Mouse (Mus musculus): ENCODE results near the gene Hspbap1.
A peak's percentile ranks its signal among the peaks of the same experiment; 100 is the strongest.

Hspbap1 gene

DNA sequence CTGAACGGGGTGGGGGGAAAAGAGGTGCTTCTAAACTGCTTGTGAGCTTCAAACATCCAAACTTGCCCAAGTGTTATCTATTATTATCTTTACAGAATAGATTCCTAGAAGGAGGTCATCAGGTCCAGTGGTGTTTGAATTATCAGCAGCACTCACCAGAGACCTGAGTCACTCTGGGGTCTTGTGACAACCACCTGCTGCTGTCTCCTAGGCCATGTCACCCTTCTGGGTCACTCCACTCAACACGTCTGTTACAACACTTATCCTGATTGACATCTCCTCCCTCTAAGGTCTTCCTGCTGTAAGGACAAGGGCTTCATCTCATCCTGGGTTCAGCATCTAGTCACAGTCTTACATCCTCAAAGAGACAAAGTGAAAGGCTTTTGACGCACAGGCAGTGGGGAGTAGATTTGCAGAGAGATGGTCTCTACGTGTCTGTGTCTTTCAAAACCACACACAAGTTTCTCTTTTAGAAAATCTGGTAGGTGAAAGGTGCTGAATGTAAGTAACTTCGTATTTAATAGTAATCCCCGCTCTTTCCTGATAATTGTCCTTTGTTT is 21.9 kb downstream of the Hspbap1 start:
- peak; percentile 31 for DNase-seq (ENCODE audit: low read depth, low spot score)

DNA sequence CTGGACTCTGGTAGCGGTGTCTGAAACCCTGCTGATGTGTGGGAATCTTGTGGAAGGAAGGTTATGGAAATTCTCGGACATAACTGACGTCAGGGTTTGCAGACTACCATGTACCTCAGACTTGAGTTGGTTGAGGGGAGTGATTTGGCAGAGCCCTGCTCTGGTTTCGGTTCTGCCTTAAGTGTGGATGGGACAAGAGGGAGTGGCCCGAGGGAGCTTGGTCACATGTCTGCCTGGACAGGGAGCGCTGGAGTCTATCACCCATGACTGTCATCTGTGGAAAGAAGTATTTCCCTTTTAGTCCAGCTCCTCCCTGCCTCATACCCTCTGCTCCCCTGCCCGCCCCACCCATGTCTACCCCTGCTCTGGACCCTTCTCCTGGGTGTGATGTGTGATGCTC is 32.0 kb downstream of the Hspbap1 start:
- no peak for DNase-seq (ENCODE audit: low read depth, low spot score)

DNA sequence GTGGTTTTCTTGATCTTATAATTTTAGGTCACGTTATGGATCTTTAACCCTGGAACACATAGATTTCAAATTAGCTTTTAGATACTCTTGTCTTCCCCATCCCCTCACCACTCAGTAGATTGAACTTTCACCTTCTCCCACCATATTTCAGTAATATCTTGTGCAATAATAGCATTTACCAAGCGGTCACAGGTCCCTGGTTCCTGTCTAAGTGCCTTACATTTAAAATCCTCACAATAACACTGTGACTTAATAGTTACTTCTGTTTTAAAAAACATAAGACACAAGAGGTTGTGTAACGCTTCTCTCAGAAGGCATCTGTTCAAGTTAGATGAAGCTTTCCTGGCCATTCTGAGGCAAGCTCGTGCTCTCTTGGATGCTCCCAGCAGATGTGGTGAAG is 33.5 kb downstream of the Hspbap1 start:
- no peak for DNase-seq (ENCODE audit: low read depth, low spot score)

DNA sequence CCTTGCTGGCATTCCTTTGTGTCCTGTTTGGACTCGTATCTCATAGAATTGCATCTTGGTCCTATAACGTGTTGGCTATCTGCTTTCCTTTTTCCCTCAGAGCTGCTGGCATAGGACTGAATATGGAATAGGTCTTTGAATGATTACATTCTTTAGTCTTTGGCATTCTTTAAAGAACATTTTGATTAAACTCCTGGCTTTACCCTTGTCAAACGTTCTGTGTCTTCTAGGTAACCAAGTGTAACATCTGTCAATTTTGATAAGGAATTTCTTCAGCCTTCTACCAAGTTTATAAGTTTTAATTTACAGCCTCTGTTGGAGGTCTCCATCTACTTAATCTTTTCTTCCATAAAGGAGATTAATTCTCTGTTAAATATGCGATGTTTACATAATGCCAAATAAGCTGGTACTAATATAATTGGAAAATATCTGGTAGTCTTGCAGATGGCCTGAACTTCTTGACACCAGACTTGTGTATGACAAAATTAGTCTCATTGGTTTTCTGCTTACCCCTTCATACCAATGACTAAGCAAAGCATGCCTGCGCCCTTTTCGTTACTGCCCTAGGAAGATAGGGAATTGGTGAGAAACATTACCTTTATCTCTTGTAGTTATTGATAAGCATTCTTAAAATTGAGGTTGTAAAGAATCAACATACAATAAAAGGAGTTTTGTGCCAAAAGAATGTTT is 36.9 kb downstream of the Hspbap1 start:
- DNase-seq (ENCODE audit: low read depth, low spot score), result no peak

DNA sequence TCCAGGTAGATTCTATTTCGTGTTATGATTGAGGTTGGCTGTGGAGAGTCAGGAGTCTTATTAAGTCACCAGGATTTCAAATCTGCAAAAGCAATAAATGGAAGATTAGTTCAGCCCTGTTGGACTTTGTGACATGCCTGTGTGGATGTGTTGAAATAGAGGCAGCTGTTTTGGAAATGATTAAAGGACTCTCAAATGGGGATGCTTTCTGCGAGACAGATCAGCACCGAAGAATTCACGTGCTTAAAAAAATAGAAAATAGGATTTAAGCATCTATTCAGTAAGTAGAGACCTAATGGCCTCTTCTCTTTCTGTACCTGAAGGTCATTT is 37.5 kb downstream of the Hspbap1 start:
- no peak for DNase-seq (ENCODE audit: low read depth, low spot score)

DNA sequence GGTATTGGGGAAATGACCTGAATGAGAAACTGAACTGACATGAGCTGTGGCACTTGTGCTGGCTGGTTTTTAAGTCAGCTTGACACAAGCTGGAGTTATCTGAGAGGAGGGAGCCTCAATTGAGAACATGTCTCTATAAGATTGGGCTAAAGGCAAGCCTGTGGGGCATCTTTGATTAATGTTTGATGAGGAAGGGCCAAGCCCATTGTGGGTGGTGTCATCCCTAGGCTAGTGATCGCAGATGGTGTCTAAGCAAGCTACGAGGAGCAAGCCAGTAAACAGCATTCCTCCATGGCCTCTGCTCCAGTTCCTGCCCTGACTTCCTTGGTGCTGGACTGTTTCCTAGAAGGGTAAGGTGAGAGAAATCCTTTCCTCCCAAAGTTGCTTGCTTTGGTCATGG is 38.7 kb downstream of the Hspbap1 start:
- DNase-seq (ENCODE audit: low read depth, low spot score), result no peak

DNA sequence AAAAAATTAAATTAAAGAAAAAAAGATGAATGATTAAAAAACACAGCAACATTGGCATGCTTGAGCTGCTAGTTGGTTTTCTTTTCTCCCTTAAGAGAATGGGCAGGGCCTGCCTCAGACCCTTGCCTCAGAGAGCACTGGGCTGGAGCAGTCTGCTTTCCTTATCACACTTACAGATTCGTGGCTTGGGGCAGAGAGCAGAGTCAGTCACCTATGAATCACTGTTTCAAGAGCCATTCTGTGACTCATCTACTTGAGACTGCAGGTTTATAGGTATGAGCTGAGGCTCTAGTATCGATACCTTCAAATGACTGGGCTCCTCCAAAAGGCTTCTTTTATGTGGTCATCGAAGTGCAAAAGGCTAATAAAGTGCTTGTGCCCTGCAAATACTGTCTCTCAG is 42.9 kb downstream of the Hspbap1 start:
- DNase-seq (ENCODE audit: low read depth, low spot score), result no peak

DNA sequence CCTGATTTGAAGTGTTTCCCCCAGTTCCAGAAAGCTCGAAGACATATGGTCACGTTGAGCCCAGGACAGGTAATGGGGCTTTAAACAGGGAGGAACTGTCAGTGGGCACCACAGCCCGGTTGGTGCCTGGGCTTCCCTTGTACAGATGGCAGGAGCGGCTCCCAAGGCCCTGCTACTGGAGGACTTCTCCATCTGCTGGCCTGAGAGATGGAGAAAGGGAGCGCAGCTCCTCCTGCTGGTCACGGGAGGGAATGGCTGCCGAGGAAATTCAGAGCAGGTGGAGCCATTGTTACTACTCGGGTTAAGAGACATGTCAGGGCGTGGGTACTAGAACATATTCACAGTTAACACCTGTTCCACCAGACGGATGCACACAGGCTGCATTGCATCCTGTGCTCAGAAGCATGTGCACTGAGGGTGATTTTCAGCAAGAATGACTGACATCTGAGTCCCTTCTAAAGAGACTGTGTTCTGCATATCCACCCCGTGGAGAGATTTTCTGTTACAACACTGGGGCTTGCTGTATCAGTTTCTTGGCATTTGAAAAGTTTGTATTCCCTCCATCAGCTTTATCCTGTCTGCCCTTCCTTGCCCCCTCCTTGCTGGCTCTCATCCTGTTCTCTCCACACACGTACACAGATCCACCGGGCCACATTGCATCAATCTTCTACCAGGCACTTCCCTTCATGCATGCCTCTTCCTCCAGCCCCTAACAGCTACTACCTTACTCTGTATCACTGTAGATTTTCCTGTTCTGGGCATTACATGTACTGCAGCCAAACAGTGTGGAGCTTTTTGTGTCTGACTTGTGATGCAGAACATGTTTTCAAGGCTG is 47.3 kb downstream of the Hspbap1 start:
- DNase-seq (ENCODE audit: low read depth, low spot score), result peak; percentile 86

DNA sequence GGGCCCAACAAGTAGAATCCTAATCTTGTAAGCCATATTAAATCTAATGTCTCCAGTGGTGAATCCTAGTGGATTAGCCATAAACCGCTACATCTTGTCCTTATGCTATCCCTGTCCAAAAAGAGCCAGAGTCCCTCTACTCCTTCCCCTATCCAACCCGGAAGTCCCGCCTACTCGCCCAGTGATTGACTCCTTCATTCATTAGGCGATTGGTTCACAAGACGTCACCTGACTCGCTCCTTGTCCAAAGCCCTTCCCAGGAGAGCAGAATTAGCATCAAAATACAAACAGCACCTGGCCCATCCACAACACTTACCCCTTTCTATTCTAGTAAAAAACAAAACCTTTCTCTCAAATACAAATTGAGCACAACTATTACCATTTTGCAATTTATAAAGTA is 59.8 kb downstream of the Hspbap1 start:
- no peak for DNase-seq (ENCODE audit: low read depth, low spot score)

DNA sequence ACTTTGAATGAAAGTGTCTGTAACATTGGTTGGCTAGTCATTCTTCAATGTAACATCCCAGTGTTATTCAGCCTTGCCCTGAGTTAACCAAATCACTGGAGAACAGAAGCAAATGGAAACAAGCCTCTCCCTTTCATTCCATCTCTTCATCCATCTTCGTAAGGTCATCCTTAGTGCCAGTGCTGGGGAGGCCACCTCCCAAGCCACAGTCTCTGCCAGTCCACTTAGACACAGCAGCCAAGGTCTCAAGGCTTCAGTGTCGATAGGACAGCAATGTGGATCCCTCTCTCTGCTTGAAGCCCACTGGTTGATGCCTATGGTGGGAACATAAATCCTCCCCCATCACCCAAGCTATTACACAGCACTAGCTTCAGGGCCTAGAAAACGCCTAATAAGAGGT is 62.8 kb downstream of the Hspbap1 start:
- DNase-seq (ENCODE audit: low read depth, low spot score), result no peak

DNA sequence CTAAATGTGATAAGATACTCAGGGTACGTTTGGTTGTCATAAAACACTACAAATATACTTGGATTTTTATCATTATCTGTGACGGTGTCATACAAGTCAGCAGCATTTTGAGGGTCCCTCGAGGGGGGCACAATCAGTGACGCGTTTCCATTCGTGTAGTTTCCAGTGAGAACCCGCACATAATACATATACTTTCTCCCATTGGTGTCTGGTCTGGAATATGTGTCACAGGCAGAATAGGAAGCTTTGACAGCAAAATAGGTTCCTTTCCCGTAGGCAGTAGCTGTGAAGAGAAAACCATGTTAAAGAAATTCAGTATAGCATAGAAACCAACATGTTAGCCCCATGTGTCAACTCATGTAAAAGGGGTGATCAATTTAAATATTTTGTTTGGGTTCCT is 64.5 kb downstream of the Hspbap1 start:
- DNase-seq (ENCODE audit: low read depth, low spot score), result no peak

DNA sequence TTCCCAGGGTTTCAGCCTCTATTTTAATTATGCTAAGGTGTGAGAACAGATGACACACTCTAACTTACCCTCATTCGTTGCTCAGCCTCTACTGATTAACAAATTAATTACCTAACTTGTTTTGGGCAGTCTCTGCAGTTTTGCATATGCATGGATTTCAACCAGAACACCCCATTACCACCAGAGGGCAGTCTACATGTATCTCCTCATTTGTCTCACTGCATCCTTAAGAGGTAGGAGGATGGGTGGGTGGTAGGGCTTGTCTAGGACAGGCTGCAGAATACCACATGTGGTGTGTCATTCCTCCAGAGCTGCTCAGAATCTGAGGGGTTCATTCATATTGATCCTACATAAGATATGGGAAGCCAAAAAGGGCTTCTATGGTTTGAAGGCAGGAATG is 69.5 kb downstream of the Hspbap1 start:
- DNase-seq (ENCODE audit: low read depth, low spot score), result peak; percentile 71

DNA sequence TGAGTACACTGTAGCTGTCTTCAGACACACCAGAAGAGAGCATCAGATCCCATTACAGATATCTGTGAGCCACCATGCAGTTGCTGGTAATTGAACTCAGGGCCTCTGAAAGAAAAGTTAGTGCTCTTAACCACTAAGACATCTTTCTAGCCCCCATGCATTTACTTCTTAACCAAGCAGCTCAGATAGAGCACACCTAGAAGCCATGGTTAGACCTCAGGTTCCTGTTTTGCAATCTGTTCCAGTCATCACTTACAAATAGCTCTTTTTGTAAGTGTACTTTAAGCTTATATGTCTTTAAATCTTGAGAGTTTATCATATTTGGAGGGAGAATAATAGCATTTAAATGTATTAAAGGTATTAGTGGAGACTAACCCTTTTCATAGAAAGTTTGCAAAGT is 77.0 kb downstream of the Hspbap1 start:
- DNase-seq (ENCODE audit: low read depth, low spot score), result no peak

DNA sequence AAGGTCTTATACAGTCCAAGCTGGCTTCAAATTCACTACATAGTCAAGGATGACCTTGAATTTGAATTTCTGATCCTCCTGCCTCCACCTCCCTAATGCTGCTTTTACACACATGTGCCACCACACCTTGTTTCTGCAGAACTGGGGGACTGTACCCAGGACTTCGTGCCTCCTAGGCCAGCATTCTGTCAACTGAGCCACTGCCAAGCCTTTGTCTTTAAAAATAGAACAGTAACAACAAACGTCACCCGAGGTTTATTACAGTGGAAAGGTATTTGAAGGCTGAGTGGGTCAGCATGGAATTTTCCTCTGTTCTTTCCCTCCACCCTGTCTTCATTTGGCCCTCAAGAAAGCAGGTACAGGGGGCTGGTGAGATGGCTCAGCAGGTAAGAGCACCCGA is 85.7 kb downstream of the Hspbap1 start:
- no peak for DNase-seq (ENCODE audit: low read depth, low spot score)

DNA sequence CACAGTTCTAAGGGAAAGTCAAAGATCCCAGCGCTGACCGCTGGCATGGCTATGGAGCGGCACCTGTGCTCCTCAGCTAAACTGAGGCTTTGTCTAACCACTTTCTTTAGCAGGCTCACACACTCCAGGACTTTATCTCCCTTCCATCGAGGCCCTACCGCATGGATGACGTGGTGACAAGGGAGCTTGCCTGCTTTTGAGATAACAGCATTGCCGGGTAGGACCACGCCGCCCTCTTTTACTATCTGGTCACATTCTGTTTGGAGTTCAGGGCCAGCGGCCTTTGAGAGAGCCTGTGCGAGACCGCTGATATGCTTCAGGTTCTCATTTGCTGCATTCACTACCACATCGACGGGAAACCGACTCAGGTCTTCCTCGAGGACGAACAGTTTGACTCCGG is 86.6 kb downstream of the Hspbap1 start:
- no peak for DNase-seq (ENCODE audit: low read depth, low spot score)

DNA sequence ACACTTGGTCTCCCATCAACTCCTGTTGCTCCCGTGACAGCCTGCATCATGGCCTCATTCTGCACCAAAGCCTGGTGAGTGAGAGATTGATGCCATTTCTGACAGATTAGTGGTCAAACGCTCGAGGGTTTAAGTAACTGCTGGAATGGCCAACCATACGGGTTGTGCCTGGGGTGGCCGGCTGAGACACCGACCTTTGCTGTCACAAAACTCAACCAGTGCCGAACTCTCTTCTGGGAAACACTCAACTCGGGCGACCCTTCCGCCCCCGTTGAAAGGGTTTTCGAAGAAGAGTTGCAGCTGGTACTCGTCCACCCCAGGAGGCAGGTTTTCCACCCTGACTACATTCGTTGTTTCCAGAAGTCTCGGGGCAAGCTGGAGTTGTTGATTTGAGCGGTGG is 90.1 kb downstream of the Hspbap1 start:
- no peak for DNase-seq (ENCODE audit: low read depth, low spot score)

DNA sequence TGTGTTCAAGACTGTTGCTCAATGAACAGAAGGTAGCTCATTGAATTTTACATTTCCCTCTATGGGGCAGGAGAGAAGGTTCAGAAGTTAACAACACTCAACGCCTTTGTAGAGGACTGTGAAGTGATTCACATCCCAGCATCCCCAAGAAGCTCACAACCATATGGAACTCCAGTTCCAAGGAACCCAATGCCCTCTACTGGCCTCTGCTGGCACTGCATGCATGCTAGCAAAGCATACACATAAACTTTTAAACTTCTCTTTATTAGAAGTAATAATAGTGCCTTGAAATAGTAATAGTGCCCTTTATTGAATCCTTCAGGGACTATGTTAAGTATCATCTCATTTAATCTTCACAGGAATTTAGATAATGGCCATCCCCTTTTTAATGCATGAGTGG is 91.9 kb downstream of the Hspbap1 start:
- DNase-seq (ENCODE audit: low read depth, low spot score), result peak; percentile 55

DNA sequence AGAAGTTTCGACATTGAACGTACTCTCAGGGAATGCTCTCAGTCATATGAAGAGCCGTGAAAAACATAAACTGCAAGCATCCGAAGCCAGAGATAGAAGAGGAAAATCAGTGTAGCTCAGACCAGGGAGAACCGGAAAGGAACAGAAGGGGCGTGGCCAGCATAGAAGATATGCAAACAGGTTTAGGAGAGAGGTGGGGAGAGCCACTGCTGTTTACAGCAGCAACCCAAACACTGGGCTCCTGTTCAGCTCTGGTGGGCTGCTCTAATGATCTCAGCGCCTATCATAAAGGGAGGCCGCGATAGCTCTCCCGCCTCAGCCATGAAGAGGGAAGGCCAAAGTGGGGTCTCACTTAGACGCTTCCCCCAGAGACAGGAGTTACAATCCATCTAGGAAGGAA is 97.6 kb downstream of the Hspbap1 start:
- no peak for DNase-seq (ENCODE audit: low read depth, low spot score)

DNA sequence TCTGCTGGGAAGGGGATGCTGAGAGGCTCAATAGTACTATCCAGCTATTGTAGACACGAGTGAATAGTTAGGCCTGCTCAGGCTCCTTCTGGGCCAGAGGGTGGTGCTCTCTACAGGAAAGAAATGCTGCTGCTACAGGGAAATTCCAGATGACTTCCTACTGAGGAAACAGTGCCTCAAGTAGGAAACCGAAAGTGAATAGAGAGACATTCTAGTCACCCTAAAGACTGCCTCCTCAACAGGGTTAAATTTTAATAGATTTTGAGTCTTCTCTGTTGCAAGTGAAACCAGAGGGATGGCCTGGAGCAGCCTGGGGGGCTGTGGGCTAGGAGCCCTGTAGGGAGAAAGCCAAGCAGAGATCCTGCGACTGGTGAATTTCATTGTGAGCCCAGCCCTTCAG is 99.0 kb downstream of the Hspbap1 start:
- peak; percentile 74 for DNase-seq (ENCODE audit: low read depth, low spot score)

DNA sequence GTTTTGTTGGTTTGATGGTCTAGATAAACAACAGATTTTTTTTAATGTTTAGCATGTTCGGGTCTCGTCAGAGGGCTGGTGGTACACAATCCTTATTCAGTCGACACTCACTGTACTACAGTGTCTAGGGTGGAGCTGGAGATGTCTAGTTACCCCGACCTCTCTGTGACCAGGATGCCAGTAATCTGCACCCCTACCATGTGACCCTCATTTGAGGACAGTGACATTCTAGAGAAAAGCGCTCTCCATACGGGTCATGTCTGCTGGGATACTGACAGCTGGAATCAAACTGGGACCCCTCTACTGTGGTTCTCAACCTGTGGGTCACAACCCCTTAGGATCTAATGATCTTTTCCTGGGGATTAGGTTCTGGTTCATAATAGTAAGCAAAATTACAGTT is 99.5 kb downstream of the Hspbap1 start:
- DNase-seq (ENCODE audit: low read depth, low spot score), result peak; percentile 20

DNA sequence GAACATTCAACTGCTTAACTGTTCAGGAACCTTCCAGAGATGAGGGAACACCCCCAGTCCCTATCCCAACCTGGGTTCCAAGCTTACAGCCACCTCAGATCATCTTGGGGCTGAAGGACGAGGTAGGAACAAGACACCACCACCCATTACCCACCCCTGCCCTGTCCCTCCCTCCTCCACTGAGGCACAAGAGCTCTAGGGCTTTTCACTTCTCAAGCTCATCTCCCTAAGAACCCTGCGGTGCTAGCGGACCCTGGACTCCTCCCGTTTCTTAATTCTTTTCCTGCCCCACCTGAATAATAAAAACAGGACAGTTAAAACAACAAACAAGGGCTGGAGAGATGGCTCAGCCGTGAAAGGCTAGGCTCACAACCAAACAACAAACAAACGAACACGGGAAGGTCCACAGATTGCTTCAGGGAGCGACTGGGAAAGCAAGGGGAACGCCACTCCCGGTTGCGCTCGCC is 100.4 kb downstream of the Hspbap1 start:
- DNase-seq (ENCODE audit: low read depth, low spot score), result peak; percentile 31

DNA sequence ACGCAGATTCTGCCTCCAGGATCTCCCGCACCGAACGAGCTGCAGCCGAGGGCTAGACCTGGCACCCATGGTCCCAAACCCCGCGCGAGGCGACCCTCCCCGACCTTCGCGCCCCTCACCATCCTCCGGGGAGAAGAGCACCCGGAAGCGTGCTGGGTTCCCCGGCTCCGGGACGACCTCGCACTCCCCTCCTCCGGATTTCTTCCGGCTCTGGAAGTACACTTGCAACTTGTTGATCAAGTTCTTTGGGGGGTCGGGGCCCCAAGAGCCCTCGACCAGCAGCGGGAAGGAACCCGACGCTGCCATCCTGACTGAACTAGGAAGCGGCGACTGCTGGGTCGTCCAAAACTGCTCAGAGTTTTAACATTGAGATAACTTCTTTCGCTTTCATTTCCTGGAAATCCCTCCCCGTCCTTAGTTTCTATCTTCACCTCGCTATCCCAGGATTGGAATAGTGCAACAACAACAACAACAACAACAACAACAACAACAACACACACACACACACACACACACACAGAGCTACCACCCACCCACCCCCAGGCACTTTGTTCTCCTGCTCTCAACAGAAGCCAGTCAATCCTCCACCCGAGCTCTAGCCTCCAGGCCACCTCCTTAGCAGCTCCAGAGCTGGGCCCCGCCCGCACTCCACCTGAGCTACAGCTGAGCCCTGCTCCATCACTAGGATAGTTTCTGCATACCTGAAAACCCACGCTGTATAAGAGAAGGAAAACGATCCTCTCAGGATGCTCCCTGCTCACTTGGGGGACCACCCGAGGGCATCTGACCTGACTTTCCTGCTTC is 101.1 kb downstream of the Hspbap1 start, which contains the start of gene Parp14:
Gene Parp14 (minus strand): TSS at position 497 of the 804 bp plus-strand sequence.
- peak; percentile 70 for DNase-seq (ENCODE audit: low read depth, low spot score)
